ENCODE assay signal across 17 mouse cellular contexts in the genomic region with DNA sequence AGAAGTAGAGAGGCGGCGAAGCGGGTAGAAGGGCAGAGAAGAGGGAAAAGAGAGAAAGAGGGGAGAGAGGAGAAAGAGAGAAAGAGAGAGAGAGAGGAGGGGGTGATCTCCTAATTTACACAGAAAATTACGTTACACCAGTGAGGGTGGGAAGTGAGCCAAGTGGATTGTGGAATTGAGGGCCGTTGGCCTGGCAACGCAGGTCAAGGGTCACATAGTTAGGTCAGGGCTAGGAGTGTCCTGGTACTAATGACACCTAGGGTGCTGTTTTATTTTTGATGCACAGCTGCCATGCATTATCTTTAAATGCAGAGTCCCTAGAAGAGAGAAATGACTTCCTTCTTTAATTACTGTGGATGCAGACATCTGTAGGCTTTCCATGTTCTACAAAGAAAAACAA.
"Had no signal": no experiment of that assay in that cellular context is flagged by ENCODE, and none has a peak within 500 bp of the region (broad histone marks: within the 10 kb centered on the region; RNA-seq: fewer than 3 reads in every experiment).

No protein-coding gene starts in this region.

- H3K36me3 ChIP-seq: limb, embryonic 12.5 days; limb, embryonic 15.5 days; lung, embryonic 15.5 days; stomach, embryonic 15.5 days had no signal

- H3K27me3 ChIP-seq: limb, embryonic 12.5 days; limb, embryonic 15.5 days; lung, embryonic 15.5 days; stomach, embryonic 15.5 days had no signal

- H3K27ac ChIP-seq: kidney, postnatal 0 days; left cerebral cortex, adult 2 months; limb, embryonic 12.5 days; limb, embryonic 15.5 days; liver, embryonic 14.5 days; lung, embryonic 15.5 days; stomach, embryonic 15.5 days had no signal

- H3K4me1 ChIP-seq: limb, embryonic 12.5 days; limb, embryonic 15.5 days; lung, embryonic 15.5 days; stomach, embryonic 15.5 days had no signal

- H3K9ac ChIP-seq: limb, embryonic 12.5 days; limb, embryonic 15.5 days; liver, embryonic 14.5 days; lung, embryonic 15.5 days; stomach, embryonic 15.5 days had no signal

- DNase-seq: kidney, adult 2 months; kidney, postnatal 36 days; layer of hippocampus, postnatal 36 days; lung, adult 18-20 months; lung, postnatal 14 days; lung, postnatal 4 days; midbrain, embryonic 14.5 days; right cerebral cortex, postnatal 25 days; spleen, adult 18-20 months; thymus, postnatal 25 days had no signal

- H3K4me3 ChIP-seq: left cerebral cortex, adult 2 months; limb, embryonic 12.5 days; limb, embryonic 15.5 days; lung, embryonic 15.5 days; stomach, embryonic 15.5 days had no signal

- H3K9me3 ChIP-seq: limb, embryonic 12.5 days; limb, embryonic 15.5 days; lung, embryonic 15.5 days; stomach, embryonic 15.5 days had no signal
